14 mouse cellular contexts compared by ENCODE assay signal in genomic region chr16:95398761-95399343, GRCm38 (mm10).
DNase-seq lines count a peak whose midpoint lies in the region; ATAC-seq and TF ChIP-seq lines count a peak whose summit lies in the region.
"Had no signal": no experiment of that assay in that cellular context is flagged by ENCODE, and none has a peak within 500 bp of the region (broad histone marks: within the 10 kb centered on the region; RNA-seq: fewer than 3 reads in every experiment).

No protein-coding gene starts in this region.

- no peaks in the 10 kb centered on the region for H3K36me3 ChIP-seq in forebrain, postnatal 0 days (ENCODE audit: insufficient read depth)
- H3K36me3 ChIP-seq in forebrain, embryonic 11.5 days (ENCODE audit: control insufficient read depth, insufficient read depth, low read length) = no peaks in the 10 kb centered on the region
- no peaks in the 10 kb centered on the region for H3K36me3 ChIP-seq in kidney, embryonic 14.5 days (ENCODE audit: control insufficient read depth, insufficient read depth, low read length)
- no peaks in the 10 kb centered on the region for H3K36me3 ChIP-seq in limb, embryonic 14.5 days (ENCODE audit: control insufficient read depth, insufficient read depth, low read length)
- H3K36me3 ChIP-seq: intestine, embryonic 15.5 days; liver, embryonic 13.5 days had no signal

- peak; percentile 47 for DNase-seq in forebrain, postnatal 0 days
- no peak for DNase-seq in forebrain, embryonic 11.5 days (ENCODE audit: low spot score)
- DNase-seq in kidney, adult 18-20 months = no peak
- peak; percentile 79 for DNase-seq in brain, adult 2 months (ENCODE audit: low read depth, low spot score)
- no peak for DNase-seq in limb, embryonic 14.5 days (ENCODE audit: low spot score)
- no peak for DNase-seq in lung, postnatal 36 days
- no peak for DNase-seq in spleen, adult 12 weeks (ENCODE audit: low spot score)
- DNase-seq: cerebellum, adult 8-10 months; layer of hippocampus, adult 9-11 months; liver, embryonic 13.5 days; lung, postnatal 4 days; thymus, adult 18-20 months had no signal

- no peaks in the 10 kb centered on the region for H3K9me3 ChIP-seq in forebrain, postnatal 0 days (ENCODE audit: low read length)
- no peaks in the 10 kb centered on the region for H3K9me3 ChIP-seq in forebrain, embryonic 11.5 days (ENCODE audit: control insufficient read depth, low read length)
- H3K9me3 ChIP-seq in kidney, embryonic 14.5 days (ENCODE audit: control insufficient read depth, low read length) = no peaks in the 10 kb centered on the region
- H3K9me3 ChIP-seq in limb, embryonic 14.5 days (ENCODE audit: control insufficient read depth, low read length) = no peaks in the 10 kb centered on the region
- H3K9me3 ChIP-seq: intestine, embryonic 15.5 days; liver, embryonic 13.5 days had no signal

- 37% methylated on average over 11 of the region's 11 CpGs for WGBS in forebrain, postnatal 0 days
- WGBS in forebrain, embryonic 11.5 days = 85% methylated on average over 11 of the region's 11 CpGs
- WGBS in kidney, embryonic 14.5 days = 60% methylated on average over 11 of the region's 11 CpGs
- 65% methylated on average over 11 of the region's 11 CpGs for WGBS in limb, embryonic 14.5 days

- H3K4me1 ChIP-seq in forebrain, postnatal 0 days (ENCODE audit: insufficient read depth) = 0 out of 2 replicates have a peak, but pooled peaks cover 9% of the 10 kb centered on the region
- no peaks in the 10 kb centered on the region for H3K4me1 ChIP-seq in forebrain, embryonic 11.5 days (replicated peaks; ENCODE audit: control insufficient read depth, insufficient read depth, low read length)
- no peaks in the 10 kb centered on the region for H3K4me1 ChIP-seq in kidney, embryonic 14.5 days (ENCODE audit: control insufficient read depth, insufficient read depth, low read length)
- peaks cover 6% of the 10 kb centered on the region for H3K4me1 ChIP-seq in limb, embryonic 14.5 days (ENCODE audit: control insufficient read depth, insufficient read depth, low read length)
- H3K4me1 ChIP-seq: intestine, embryonic 15.5 days had no signal

- no peak overlapping the region for H3K4me3 ChIP-seq in forebrain, postnatal 0 days (ENCODE audit: low read depth, low read length)
- no peak overlapping the region for H3K4me3 ChIP-seq in forebrain, embryonic 11.5 days (ENCODE audit: low read depth, low read length)
- H3K4me3 ChIP-seq in kidney, embryonic 14.5 days (ENCODE audit: low read length) = no peak overlapping the region
- H3K4me3 ChIP-seq in limb, embryonic 14.5 days (replicated peaks; ENCODE audit: low read length) = no peak overlapping the region
- H3K4me3 ChIP-seq: intestine, embryonic 15.5 days; liver, embryonic 13.5 days had no signal

- no peaks in the 10 kb centered on the region for H3K27me3 ChIP-seq in forebrain, postnatal 0 days (ENCODE audit: insufficient read depth, low read length)
- no peaks in the 10 kb centered on the region for H3K27me3 ChIP-seq in forebrain, embryonic 11.5 days (ENCODE audit: control insufficient read depth, insufficient read depth, low read length)
- H3K27me3 ChIP-seq in kidney, embryonic 14.5 days (ENCODE audit: control insufficient read depth, insufficient read depth, low read length) = no peaks in the 10 kb centered on the region
- H3K27me3 ChIP-seq in limb, embryonic 14.5 days (ENCODE audit: control insufficient read depth, insufficient read depth, low read length) = no peaks in the 10 kb centered on the region
- H3K27me3 ChIP-seq: intestine, embryonic 15.5 days; liver, embryonic 13.5 days had no signal

- TF ChIP-seq POLR2A in limb, embryonic 14.5 days (IDR thresholded peaks at IDR 0.05; ENCODE audit: borderline replicate concordance, extremely low read depth, insufficient read depth, insufficient read length) = no peak

- TF ChIP-seq CTCF in forebrain, postnatal 0 days (IDR thresholded peaks at IDR 0.05; ENCODE audit: low read depth) = no peak

- H3K27ac ChIP-seq in forebrain, postnatal 0 days (ENCODE audit: low read depth, low read length) = no peak overlapping the region
- H3K27ac ChIP-seq in forebrain, embryonic 11.5 days (ENCODE audit: low read depth, low read length) = no peak overlapping the region
- no peak overlapping the region for H3K27ac ChIP-seq in kidney, embryonic 14.5 days (ENCODE audit: low read depth, low read length)
- H3K27ac ChIP-seq in limb, embryonic 14.5 days (replicated peaks; ENCODE audit: low read depth, low read length) = peak overlapping the region; percentile 79
- H3K27ac ChIP-seq: intestine, embryonic 15.5 days; liver, embryonic 13.5 days had no signal

- no peak overlapping the region for H3K9ac ChIP-seq in forebrain, postnatal 0 days
- no peak overlapping the region for H3K9ac ChIP-seq in forebrain, embryonic 11.5 days (ENCODE audit: low read length)
- H3K9ac ChIP-seq in kidney, embryonic 14.5 days (ENCODE audit: low read depth, low read length) = no peak overlapping the region
- no peak overlapping the region for H3K9ac ChIP-seq in limb, embryonic 14.5 days (ENCODE audit: low read depth, low read length, severe bottlenecking)
- H3K9ac ChIP-seq: intestine, embryonic 15.5 days; liver, embryonic 13.5 days had no signal

- ATAC-seq in forebrain, postnatal 0 days = peak; percentile 54
- ATAC-seq in forebrain, embryonic 11.5 days (replicated peaks; ENCODE audit: low FRiP score) = no peak
- peak; percentile 32; the same call in 1 of the 2 replicates for ATAC-seq in kidney, embryonic 14.5 days (ENCODE audit: low FRiP score, low TSS enrichment)
- ATAC-seq in limb, embryonic 14.5 days (ENCODE audit: low FRiP score, low read depth) = peak; percentile 65
- ATAC-seq: intestine, embryonic 15.5 days had no signal

- H3K4me2 ChIP-seq in forebrain, postnatal 0 days (ENCODE audit: low read depth) = no peak overlapping the region
- no peak overlapping the region for H3K4me2 ChIP-seq in forebrain, embryonic 11.5 days (ENCODE audit: low read depth, low read length, severe bottlenecking)
- H3K4me2 ChIP-seq in kidney, embryonic 14.5 days (replicated peaks; ENCODE audit: low read depth, low read length) = no peak overlapping the region
- no peak overlapping the region for H3K4me2 ChIP-seq in limb, embryonic 14.5 days (replicated peaks; ENCODE audit: low read depth, low read length, severe bottlenecking)
- H3K4me2 ChIP-seq: intestine, embryonic 15.5 days; liver, embryonic 13.5 days had no signal

Comparison
In these comparisons a context has a peak if more than half of its experiments do, and no peak if none do; other contexts are left out.
1. DNase-seq: peak in forebrain, postnatal 0 days (single experiment) and brain, adult 2 months (single experiment); none in forebrain, embryonic 11.5 days (single experiment), kidney, adult 18-20 months (single experiment), limb, embryonic 14.5 days (single experiment), lung, postnatal 36 days (single experiment) and spleen, adult 12 weeks (single experiment).